Mouse (Mus musculus) spleen, adult 2 months (tissue): Measurements from ENCODE around the gene Mccc2.

Source experiments
- CTCF ChIP-seq: fragments of 200-500 bp; IDR thresholded peaks from 2 replicates; pipeline ENCODE4 v1.5.1; 2011; ENCODE audit warnings: mild to moderate bottlenecking, inconsistent platforms; ENCODE audit not compliant: insufficient read depth, insufficient read length, insufficient replicate concordance; ENCODE audit errors: extremely low read depth
- POLR2A ChIP-seq: fragments of 200-500 bp; IDR thresholded peaks from 2 replicates; pipeline ENCODE4 v1.6.1; 2011; ENCODE audit warnings: low read depth, low read length, inconsistent platforms

DNA sequence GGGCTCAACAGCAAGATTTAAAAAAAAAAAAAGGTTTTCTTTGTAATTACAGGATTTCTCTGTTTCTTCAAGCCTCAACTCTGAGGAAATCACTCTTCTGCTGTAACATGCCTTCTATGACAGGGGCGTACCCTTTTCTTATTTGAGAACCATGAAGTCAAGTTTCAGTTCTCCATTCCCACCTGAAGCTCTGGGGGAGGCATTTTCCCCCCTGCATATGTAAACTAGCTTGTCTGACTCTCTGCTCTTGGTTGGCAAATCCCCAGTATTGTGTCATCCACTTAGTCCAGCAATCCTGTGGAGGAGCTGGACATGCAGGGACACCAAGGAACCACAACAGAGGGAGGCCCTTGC is 59.9 kb downstream of the Mccc2 start:
- no peak for TF ChIP-seq CTCF
- TF ChIP-seq POLR2A = no peak
